Mouse (Mus musculus) forebrain, embryonic 16.5 days (tissue): ENCODE measurements around the gene Zfr. TPM values are rescaled to one million over a fixed set of nuclear protein-coding genes. Genes with fewer than 3 reads are reported as not detected.

Experiments used
- ATAC-seq: fragments of 200-750 bp; cut with Nextera tagmentation; 2 replicates; pipeline ENCODE4 v1.8.0; 2017; ENCODE audit warnings: mild to moderate bottlenecking, moderate library complexity
- H3K27ac ChIP-seq: fragments of 300-500 bp; sonication (generic); 2 replicates; pipeline ENCODE4 v1.5.1; 2014; ENCODE audit warnings: low read length, control low read depth
- H3K27me3 ChIP-seq: fragments of 300-500 bp; sonication (generic); replicated peaks from 2 replicates; pipeline ENCODE4 v1.6.1; 2014; ENCODE audit warnings: low read length; ENCODE audit not compliant: control insufficient read depth, insufficient read depth
- H3K36me3 ChIP-seq: fragments of 300-500 bp; sonication (generic); 2 replicates; pipeline ENCODE4 v1.6.1; 2014; ENCODE audit not compliant: control insufficient read depth, insufficient read depth
- H3K4me1 ChIP-seq: fragments of 300-500 bp; sonication (generic); replicated peaks from 2 replicates; pipeline ENCODE4 v1.6.1; 2014; ENCODE audit warnings: low read length; ENCODE audit not compliant: control insufficient read depth, insufficient read depth
- H3K4me2 ChIP-seq: fragments of 300-500 bp; sonication (generic); 2 replicates; pipeline ENCODE4 v1.6.1; 2014; ENCODE audit warnings: mild to moderate bottlenecking, low read length, control low read depth
- H3K4me3 ChIP-seq: fragments of 300-500 bp; sonication (generic); replicated peaks from 2 replicates; pipeline ENCODE4 v1.5.1; 2014; ENCODE audit warnings: mild to moderate bottlenecking, low read length, control low read depth
- H3K9ac ChIP-seq: fragments of 300-500 bp; sonication (generic); replicated peaks from 2 replicates; pipeline ENCODE4 v1.6.1; 2014; ENCODE audit warnings: low read depth, low read length, control low read depth
- H3K9me3 ChIP-seq: fragments of 300-500 bp; sonication (generic); 2 replicates; pipeline ENCODE4 v1.6.1; 2016; ENCODE audit warnings: low read length; ENCODE audit not compliant: control insufficient read depth
- WGBS: fragments of 180-500 bp; shearing (Covaris S2); extraction: QIAGEN DNeasy Blood & Tissue Kit; methylation state at CpG from one replicate; pipeline ENCODE4 v1.1.7; 2014; 5-methylcytosine and 5-hydroxymethylcytosine counted together
- polyA plus RNA-seq: library from polyadenylated mRNA; unstranded; fragments of >200 nt; fragmentation: Nextera tagmentation; extraction: Ambion mirVana; gene quantifications from 2 replicates; pipeline ENCODE4 v1.2.1, GENCODE M21; 2015

The Zfr gene
- polyA plus RNA-seq, 1 experiment from 2014 or later: 142 TPM

- H3K27ac ChIP-seq: peak overlapping the region; percentile 91
- H3K36me3 ChIP-seq: no peaks in the 10 kb centered on the region
- peaks cover 19% of the 10 kb centered on the region for H3K4me1 ChIP-seq
- H3K27me3 ChIP-seq: no peaks in the 10 kb centered on the region
- peak overlapping the region; percentile 92 for H3K4me3 ChIP-seq
- H3K9me3 ChIP-seq: no peaks in the 10 kb centered on the region
- peak overlapping the region; percentile 73 for H3K4me2 ChIP-seq
- H3K9ac ChIP-seq: peak overlapping the region; percentile 90
- WGBS: under 1% methylated on average over 62 of the region's 73 CpGs
- ATAC-seq: peak; percentile 83
Measured at GRCm38 (mm10) chr15:12205160-12205901, 87.7 kb downstream of the Zfr start.

- Histone ChIP-seq H3K27me3 (no peaks in the 10 kb centered on the region), H3K9ac (peak overlapping the region; percentile 90), H3K4me3 (peak overlapping the region; percentile 92), H3K27ac (no peak overlapping the region), H3K36me3 (no peaks in the 10 kb centered on the region), H3K9me3 (no peaks in the 10 kb centered on the region), H3K4me1 (peaks cover 19% of the 10 kb centered on the region), H3K4me2 (peak overlapping the region; percentile 73)
- no peak for ATAC-seq
- WGBS: 38% methylated on average over 14 of the region's 14 CpGs
Measured at GRCm38 (mm10) chr15:12205902-12206645, 88.4 kb downstream of the Zfr start.

- Histone ChIP-seq H3K4me2 (no peak overlapping the region), H3K4me3 (no peak overlapping the region), H3K9ac (no peak overlapping the region), H3K36me3 (no peaks in the 10 kb centered on the region), H3K27ac (no peak overlapping the region), H3K4me1 (peaks cover 19% of the 10 kb centered on the region), H3K27me3 (no peaks in the 10 kb centered on the region), H3K9me3 (no peaks in the 10 kb centered on the region)
- 73% methylated on average over 7 of the region's 7 CpGs for WGBS
- ATAC-seq: no peak
Measured at GRCm38 (mm10) chr15:12206646-12207222, 89.1 kb downstream of the Zfr start.

GRCm38 (mm10) chr15:12207556-12208090, 90.0 kb downstream of the Zfr start:
- H3K27me3 ChIP-seq: no peaks in the 10 kb centered on the region
- no peaks in the 10 kb centered on the region for H3K9me3 ChIP-seq
- H3K4me3 ChIP-seq: no peak overlapping the region
- no peak overlapping the region for H3K4me2 ChIP-seq
- no peak for ATAC-seq
- no peak overlapping the region for H3K27ac ChIP-seq
- no peaks in the 10 kb centered on the region for H3K36me3 ChIP-seq
- H3K4me1 ChIP-seq: peaks cover 22% of the 10 kb centered on the region
- 81% methylated on average over 6 of the region's 6 CpGs for WGBS
- H3K9ac ChIP-seq: no peak overlapping the region

GRCm38 (mm10) chr15:12211577-12211976, 93.9 kb downstream of the Zfr start:
- H3K9ac ChIP-seq: no peak overlapping the region
- no peaks in the 10 kb centered on the region for H3K36me3 ChIP-seq
- no peak overlapping the region for H3K4me2 ChIP-seq
- no peaks in the 10 kb centered on the region for H3K9me3 ChIP-seq
- H3K4me1 ChIP-seq: peaks cover 18% of the 10 kb centered on the region
- WGBS: 71% methylated on average over 8 of the region's 8 CpGs
- peak; percentile 47 for ATAC-seq
- H3K4me3 ChIP-seq: no peak overlapping the region
- no peaks in the 10 kb centered on the region for H3K27me3 ChIP-seq
- no peak overlapping the region for H3K27ac ChIP-seq

- no peaks in the 10 kb centered on the region for H3K36me3 ChIP-seq
- no peak overlapping the region for H3K4me2 ChIP-seq
- peaks cover 15% of the 10 kb centered on the region for H3K4me1 ChIP-seq
- no peaks in the 10 kb centered on the region for H3K9me3 ChIP-seq
- ATAC-seq: no peak
- no peak overlapping the region for H3K27ac ChIP-seq
- no peak overlapping the region for H3K9ac ChIP-seq
- no peak overlapping the region for H3K4me3 ChIP-seq
- WGBS: 91% methylated on average over 1 of the region's 1 CpGs
- no peaks in the 10 kb centered on the region for H3K27me3 ChIP-seq
Measured at GRCm38 (mm10) chr15:12212266-12212665, 94.6 kb downstream of the Zfr start.

- Histone ChIP-seq H3K4me3 (no peak overlapping the region), H3K4me1 (peaks cover 15% of the 10 kb centered on the region), H3K9me3 (no peaks in the 10 kb centered on the region), H3K27me3 (no peaks in the 10 kb centered on the region), H3K27ac (no peak overlapping the region), H3K36me3 (no peaks in the 10 kb centered on the region), H3K9ac (no peak overlapping the region), H3K4me2 (no peak overlapping the region)
- peak; percentile 13; the same call in 1 of the 2 replicates for ATAC-seq
- 85% methylated on average over 14 of the region's 14 CpGs for WGBS
Measured at GRCm38 (mm10) chr15:12214531-12215414, 97.1 kb downstream of the Zfr start.

- no peak overlapping the region for H3K4me2 ChIP-seq
- H3K27me3 ChIP-seq: no peaks in the 10 kb centered on the region
- H3K4me3 ChIP-seq: no peak overlapping the region
- 84% methylated on average over 5 of the region's 5 CpGs for WGBS
- H3K9me3 ChIP-seq: no peaks in the 10 kb centered on the region
- no peak overlapping the region for H3K27ac ChIP-seq
- no peaks in the 10 kb centered on the region for H3K36me3 ChIP-seq
- peaks cover 15% of the 10 kb centered on the region for H3K4me1 ChIP-seq
- H3K9ac ChIP-seq: no peak overlapping the region
- peak; percentile 53 for ATAC-seq
Measured at GRCm38 (mm10) chr15:12215415-12215718, 97.7 kb downstream of the Zfr start.
